Mouse (Mus musculus) hindbrain, embryonic 14.5 days (tissue): ENCODE measurements around the gene Hexa. TPM values are rescaled to one million over a fixed set of nuclear protein-coding genes. Genes with fewer than 3 reads are reported as not detected.
A peak's percentile ranks its signal among the peaks of the same experiment; 100 is the strongest.

Source experiments
- ATAC-seq: fragments of 200-750 bp; cut with Nextera tagmentation; 2 replicates; pipeline ENCODE4 v1.8.0; 2017; ENCODE audit warnings: moderate number of reproducible peaks, mild to moderate bottlenecking, moderate TSS enrichment, moderate library complexity; ENCODE audit not compliant: low FRiP score
- DNase-seq: peaks from one replicate; pipeline ENCODE4 v3.0.0-alpha.2; 2015; ENCODE audit warnings: low spot score
- H3K27ac ChIP-seq: fragments of 300-500 bp; sonication (generic); 2 replicates; pipeline ENCODE4 v1.5.1; 2014; ENCODE audit warnings: mild to moderate bottlenecking, moderate library complexity
- H3K27me3 ChIP-seq: fragments of 300-500 bp; sonication (generic); 2 replicates; pipeline ENCODE4 v1.6.1; 2014; ENCODE audit warnings: mild to moderate bottlenecking, low read length, mixed read lengths; ENCODE audit not compliant: control insufficient read depth, insufficient read depth
- H3K36me3 ChIP-seq: fragments of 300-500 bp; sonication (generic); replicated peaks from 2 replicates; pipeline ENCODE4 v1.6.1; 2014; ENCODE audit not compliant: control insufficient read depth, insufficient read depth
- H3K4me1 ChIP-seq: fragments of 300-500 bp; sonication (generic); replicated peaks from 2 replicates; pipeline ENCODE4 v1.6.1; 2014; ENCODE audit warnings: antibody characterized with exemption, low read length, mixed read lengths; ENCODE audit not compliant: control insufficient read depth, insufficient read depth
- H3K4me2 ChIP-seq: fragments of 300-500 bp; sonication (generic); replicated peaks from 2 replicates; pipeline ENCODE4 v1.6.1; 2014; ENCODE audit warnings: mild to moderate bottlenecking, moderate library complexity
- H3K4me3 ChIP-seq: fragments of 300-500 bp; sonication (generic); replicated peaks from 2 replicates; pipeline ENCODE4 v1.5.1; 2014; ENCODE audit warnings: mild to moderate bottlenecking, low read length
- H3K9ac ChIP-seq: fragments of 300-500 bp; sonication (generic); 2 replicates; pipeline ENCODE4 v1.6.1; 2014
- H3K9me3 ChIP-seq: fragments of 300-500 bp; sonication (generic); 2 replicates; pipeline ENCODE4 v1.6.1; 2016; ENCODE audit warnings: low read length; ENCODE audit not compliant: control insufficient read depth
- WGBS: fragments of 180-500 bp; shearing (Covaris S2); extraction: QIAGEN DNeasy Blood & Tissue Kit; methylation state at CpG from one replicate; pipeline ENCODE4 v1.1.7; 2014; 5-methylcytosine and 5-hydroxymethylcytosine counted together
- polyA plus RNA-seq: library from polyadenylated mRNA; unstranded; fragments of >200 nt; fragmentation: Nextera tagmentation; extraction: Ambion mirVana; gene quantifications from 2 replicates; pipeline ENCODE4 v1.2.1, GENCODE M21; 2014

Hexa gene
- 66.6 and 67.2 TPM in 2 replicates for polyA plus RNA-seq

DNA sequence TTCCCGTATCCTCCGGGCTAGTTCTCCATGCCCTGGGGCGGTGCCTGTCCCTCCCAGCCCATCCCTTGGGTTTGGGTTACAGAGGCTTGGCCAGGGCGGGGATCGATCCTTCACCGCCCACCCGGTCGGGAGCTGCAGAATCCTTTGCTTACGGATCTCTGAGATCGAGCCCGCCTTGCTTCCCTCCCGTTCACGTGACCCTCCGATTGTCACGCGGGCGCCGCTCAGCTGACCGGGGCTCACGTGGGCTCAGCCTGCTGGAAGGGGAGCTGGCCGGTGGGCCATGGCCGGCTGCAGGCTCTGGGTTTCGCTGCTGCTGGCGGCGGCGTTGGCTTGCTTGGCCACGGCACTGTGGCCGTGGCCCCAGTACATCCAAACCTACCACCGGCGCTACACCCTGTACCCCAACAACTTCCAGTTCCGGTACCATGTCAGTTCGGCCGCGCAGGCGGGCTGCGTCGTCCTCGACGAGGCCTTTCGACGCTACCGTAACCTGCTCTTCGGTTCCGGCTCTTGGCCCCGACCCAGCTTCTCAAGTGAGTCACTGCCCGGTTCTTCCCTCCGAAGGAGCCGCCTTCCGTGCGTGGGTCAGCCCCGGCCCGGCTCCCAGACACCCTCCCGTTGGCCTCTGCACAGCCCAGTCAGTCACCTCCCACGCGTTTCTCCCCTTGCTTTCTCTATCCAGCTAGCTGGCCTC, at the start of gene Hexa, which contains the start of gene Tmem202:
Hexa (plus strand) TSS at position 100 of the 697 bp plus-strand sequence.
Tmem202 (minus strand) TSS at position 407 of the 697 bp plus-strand sequence.
- H3K36me3 ChIP-seq: no peaks in the 10 kb centered on the region
- H3K9ac ChIP-seq: peak within 1 kb of the TSS; percentile 84
- H3K4me1 ChIP-seq: peaks cover 29% of the 10 kb centered on the region
- ATAC-seq (peak; percentile 92), DNase-seq (peak; percentile 87)
- H3K4me2 ChIP-seq: peak within 1 kb of the TSS; percentile 63
- H3K9me3 ChIP-seq: no peaks in the 10 kb centered on the region
- H3K27ac ChIP-seq: no peak within 1 kb of the TSS
- no peaks in the 10 kb centered on the region for H3K27me3 ChIP-seq
- 4% methylated on average over 54 of the region's 55 CpGs for WGBS
- peak within 1 kb of the TSS; percentile 80 for H3K4me3 ChIP-seq

DNA sequence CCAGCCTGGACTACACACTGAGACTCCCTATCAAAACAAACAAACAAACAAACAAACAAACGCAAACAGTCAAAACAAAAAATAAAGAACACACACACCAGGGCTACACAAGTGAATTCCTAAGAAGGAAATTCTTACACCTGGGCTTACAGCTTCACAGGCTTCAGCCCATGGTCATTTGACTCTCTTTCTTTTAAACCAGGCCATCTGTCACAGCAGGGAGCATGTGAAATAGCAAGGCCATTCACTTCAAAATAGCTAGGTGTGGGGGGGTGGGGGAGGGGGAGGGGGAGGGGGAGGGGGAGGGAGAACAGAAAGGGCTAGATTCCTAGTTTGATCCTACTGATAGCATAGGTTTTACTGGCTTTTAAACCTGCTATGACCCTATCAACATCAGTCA, 31.2 kb upstream of the Hexa start:
- no peak overlapping the region for H3K4me2 ChIP-seq
- H3K9me3 ChIP-seq: no peaks in the 10 kb centered on the region
- no peak overlapping the region for H3K9ac ChIP-seq
- no peak for DNase-seq
- H3K4me3 ChIP-seq: no peak overlapping the region
- no peaks in the 10 kb centered on the region for H3K36me3 ChIP-seq
- ATAC-seq: no peak
- H3K27me3 ChIP-seq: no peaks in the 10 kb centered on the region
- H3K4me1 ChIP-seq: no peaks in the 10 kb centered on the region
- WGBS: 61% methylated on average over 1 of the region's 1 CpGs
- H3K27ac ChIP-seq: no peak overlapping the region

GRCm38 (mm10) chr9:59512381-59512780, 27.0 kb upstream of the Hexa start:
- Histone ChIP-seq H3K4me3 (no peak overlapping the region), H3K4me2 (no peak overlapping the region), H3K4me1 (no peaks in the 10 kb centered on the region), H3K27me3 (no peaks in the 10 kb centered on the region), H3K27ac (no peak overlapping the region), H3K36me3 (no peaks in the 10 kb centered on the region), H3K9me3 (no peaks in the 10 kb centered on the region), H3K9ac (no peak overlapping the region)
- WGBS: 83% methylated on average over 4 of the region's 4 CpGs
- ATAC-seq (no peak), DNase-seq (no peak)

- Histone ChIP-seq H3K4me2 (no peak overlapping the region), H3K4me3 (no peak overlapping the region), H3K4me1 (no peaks in the 10 kb centered on the region), H3K27me3 (no peaks in the 10 kb centered on the region), H3K36me3 (no peaks in the 10 kb centered on the region), H3K27ac (no peak overlapping the region), H3K9me3 (no peaks in the 10 kb centered on the region), H3K9ac (no peak overlapping the region)
- DNase-seq: no peak
- 70% methylated on average over 3 of the region's 3 CpGs for WGBS
- no peak for ATAC-seq
Measured at GRCm38 (mm10) chr9:59515069-59515468, 24.3 kb upstream of the Hexa start.

- no peak for ATAC-seq
- Histone ChIP-seq H3K36me3 (no peaks in the 10 kb centered on the region), H3K9me3 (no peaks in the 10 kb centered on the region), H3K4me3 (no peak overlapping the region), H3K4me1 (no peaks in the 10 kb centered on the region), H3K9ac (no peak overlapping the region), H3K4me2 (no peak overlapping the region), H3K27me3 (no peaks in the 10 kb centered on the region), H3K27ac (no peak overlapping the region)
- 60% methylated on average over 7 of the region's 7 CpGs for WGBS
- DNase-seq: no peak
Measured at GRCm38 (mm10) chr9:59517127-59517526, 22.2 kb upstream of the Hexa start.

- no peak overlapping the region for H3K27ac ChIP-seq
- WGBS: 74% methylated on average over 5 of the region's 5 CpGs
- H3K9ac ChIP-seq: no peak overlapping the region
- no peak for DNase-seq
- H3K36me3 ChIP-seq: no peaks in the 10 kb centered on the region
- no peaks in the 10 kb centered on the region for H3K27me3 ChIP-seq
- H3K4me1 ChIP-seq: no peaks in the 10 kb centered on the region
- H3K9me3 ChIP-seq: no peaks in the 10 kb centered on the region
- H3K4me2 ChIP-seq: no peak overlapping the region
- no peak for ATAC-seq
- H3K4me3 ChIP-seq: no peak overlapping the region
Measured at GRCm38 (mm10) chr9:59518976-59519375, 20.4 kb upstream of the Hexa start.

GRCm38 (mm10) chr9:59519396-59519795, 19.9 kb upstream of the Hexa start:
- ATAC-seq (no peak), DNase-seq (no peak)
- WGBS: 86% methylated on average over 2 of the region's 2 CpGs
- H3K9me3 ChIP-seq: no peaks in the 10 kb centered on the region
- H3K27ac ChIP-seq: no peak overlapping the region
- H3K4me3 ChIP-seq: no peak overlapping the region
- no peaks in the 10 kb centered on the region for H3K27me3 ChIP-seq
- H3K9ac ChIP-seq: no peak overlapping the region
- H3K36me3 ChIP-seq: no peaks in the 10 kb centered on the region
- H3K4me1 ChIP-seq: no peaks in the 10 kb centered on the region
- no peak overlapping the region for H3K4me2 ChIP-seq

GRCm38 (mm10) chr9:59522906-59523305, 16.4 kb upstream of the Hexa start:
- Histone ChIP-seq H3K27me3 (no peaks in the 10 kb centered on the region), H3K9ac (no peak overlapping the region), H3K27ac (no peak overlapping the region), H3K9me3 (no peaks in the 10 kb centered on the region), H3K4me1 (no peaks in the 10 kb centered on the region), H3K36me3 (no peaks in the 10 kb centered on the region), H3K4me3 (no peak overlapping the region), H3K4me2 (no peak overlapping the region)
- no peak for ATAC-seq
- WGBS: 76% methylated on average over 4 of the region's 4 CpGs
- no peak for DNase-seq

DNA sequence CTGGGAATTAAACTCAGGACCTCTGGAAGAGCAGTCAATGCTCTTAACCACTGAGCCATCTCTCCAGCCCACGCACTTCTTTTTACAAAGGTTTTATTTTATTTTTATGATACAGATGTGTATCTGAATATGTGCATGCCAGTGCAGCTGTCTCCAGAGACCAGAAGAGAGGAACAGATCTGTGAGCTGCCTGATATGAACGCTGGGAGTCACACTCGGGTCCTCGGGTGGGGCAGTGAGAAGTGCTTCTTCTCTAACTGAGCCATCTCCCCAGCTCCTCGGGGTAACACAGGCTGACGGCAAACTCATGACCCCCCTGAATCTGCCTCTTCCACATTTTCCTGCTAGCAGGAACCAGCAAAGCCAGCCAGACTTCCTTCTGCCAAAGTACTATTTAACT, 12.6 kb upstream of the Hexa start:
- WGBS: 88% methylated on average over 6 of the region's 6 CpGs
- Histone ChIP-seq H3K36me3 (no peaks in the 10 kb centered on the region), H3K4me3 (no peak overlapping the region), H3K9ac (no peak overlapping the region), H3K4me1 (no peaks in the 10 kb centered on the region), H3K27ac (no peak overlapping the region), H3K4me2 (no peak overlapping the region), H3K9me3 (no peaks in the 10 kb centered on the region), H3K27me3 (no peaks in the 10 kb centered on the region)
- DNase-seq (no peak), ATAC-seq (no peak)

DNA sequence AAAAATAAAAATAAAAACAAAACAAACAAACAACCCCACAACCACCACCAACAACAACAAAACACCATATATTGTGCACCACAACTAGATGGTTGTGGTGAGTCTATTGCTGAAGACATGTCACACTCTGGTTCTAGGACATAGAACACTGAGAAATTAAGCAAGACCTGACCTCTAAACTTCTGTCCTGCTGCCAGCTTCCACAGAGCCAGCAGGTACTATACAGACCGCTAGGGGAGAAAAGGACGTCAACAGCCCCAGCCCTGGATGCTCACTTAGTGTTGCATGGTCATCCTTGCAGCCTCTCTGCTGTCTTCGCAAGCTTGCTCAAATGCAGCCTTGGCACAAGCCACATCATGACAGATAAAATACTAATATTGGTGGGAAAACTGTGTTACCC, 11.8 kb upstream of the Hexa start:
- 91% methylated on average over 3 of the region's 3 CpGs for WGBS
- Histone ChIP-seq H3K9ac (no peak overlapping the region), H3K9me3 (no peaks in the 10 kb centered on the region), H3K4me2 (no peak overlapping the region), H3K27ac (no peak overlapping the region), H3K4me3 (no peak overlapping the region), H3K36me3 (no peaks in the 10 kb centered on the region), H3K27me3 (no peaks in the 10 kb centered on the region), H3K4me1 (no peaks in the 10 kb centered on the region)
- ATAC-seq (no peak), DNase-seq (no peak)
